Mouse (Mus musculus): ENCODE measurements around the gene Ccser2. TPM values are rescaled to one million over a fixed set of nuclear protein-coding genes. Genes with fewer than 3 reads are reported as not detected.

Ccser2 gene
- polyA plus RNA-seq, 2 experiments, result 19.2 to 44.3 TPM

DNA sequence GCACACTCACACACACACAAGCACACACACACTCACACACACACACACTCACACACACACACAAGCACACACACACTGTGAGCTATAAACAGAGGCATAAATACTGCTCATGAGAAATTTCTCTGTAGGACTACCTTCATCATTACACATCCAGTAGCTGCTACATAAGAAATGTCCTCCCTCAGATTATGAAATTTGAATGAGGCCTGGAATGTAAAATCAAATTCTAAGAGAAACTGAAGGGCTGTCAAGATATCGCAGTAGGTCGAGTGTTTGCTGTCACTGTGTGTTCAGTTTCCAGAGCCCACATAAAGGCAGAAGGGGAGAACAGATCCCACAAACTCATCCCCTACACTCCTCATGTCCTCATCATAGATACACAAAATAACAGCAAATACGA, 6.4 kb upstream of the Ccser2 start:
- Histone ChIP-seq H3K9me3 (ENCODE audit: control insufficient read depth, low read length) (no peaks in the 10 kb centered on the region), H3K4me1 (ENCODE audit: control insufficient read depth, insufficient read depth, low read length) (no peaks in the 10 kb centered on the region), H3K9ac (ENCODE audit: low read depth, low read length, severe bottlenecking) (no peak overlapping the region), H3K27me3 (ENCODE audit: control insufficient read depth, insufficient read depth, low read length) (no peaks in the 10 kb centered on the region), H3K27ac (replicated peaks; ENCODE audit: low read depth, low read length) (no peak overlapping the region), H3K36me3 (ENCODE audit: control insufficient read depth, insufficient read depth, low read length) (no peaks in the 10 kb centered on the region), H3K4me3 (replicated peaks; ENCODE audit: low read length) (no peak overlapping the region), H3K4me2 (replicated peaks; ENCODE audit: low read depth, low read length, severe bottlenecking) (no peak overlapping the region)
- DNase-seq (ENCODE audit: low spot score) (no peak), ATAC-seq (ENCODE audit: low FRiP score, low read depth) (no peak)
- no peak for TF ChIP-seq POLR2A (IDR thresholded peaks at IDR 0.05; ENCODE audit: borderline replicate concordance, extremely low read depth, insufficient read depth, insufficient read length)
- WGBS, result 89% methylated on average over 3 of the region's 3 CpGs

DNA sequence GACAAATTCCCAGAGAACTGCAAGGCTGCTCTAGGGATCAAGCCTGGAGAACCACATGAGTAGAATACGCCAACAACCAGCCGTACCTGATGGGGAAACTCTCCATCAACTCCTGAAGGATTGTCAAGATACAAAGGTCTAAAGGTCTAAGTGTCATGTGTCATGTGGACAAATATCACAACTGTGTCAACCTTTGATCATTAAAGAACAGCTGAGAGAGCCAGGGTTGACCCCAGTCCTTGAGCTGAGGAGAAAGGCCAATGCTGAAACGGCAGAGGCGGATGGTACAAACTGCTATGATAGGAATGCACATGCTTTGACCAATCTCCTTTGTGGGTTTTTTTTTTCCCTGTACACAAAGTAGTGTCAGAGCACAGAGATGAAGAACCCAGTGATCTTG, 2.6 kb upstream of the Ccser2 start:
- Histone ChIP-seq H3K27me3 (ENCODE audit: control insufficient read depth, insufficient read depth, low read length) (no peaks in the 10 kb centered on the region), H3K4me2 (replicated peaks; ENCODE audit: low read depth, low read length, severe bottlenecking) (no peak overlapping the region), H3K9ac (ENCODE audit: low read depth, low read length, severe bottlenecking) (no peak overlapping the region), H3K36me3 (ENCODE audit: control insufficient read depth, insufficient read depth, low read length) (no peaks in the 10 kb centered on the region), H3K9me3 (ENCODE audit: control insufficient read depth, low read length) (no peaks in the 10 kb centered on the region), H3K27ac (replicated peaks; ENCODE audit: low read depth, low read length) (no peak overlapping the region), H3K4me3 (replicated peaks; ENCODE audit: low read length) (no peak overlapping the region), H3K4me1 (ENCODE audit: control insufficient read depth, insufficient read depth, low read length) (peaks cover 4% of the 10 kb centered on the region; the same call in 1 of the 2 replicates)
- DNase-seq (ENCODE audit: low spot score) (no peak), ATAC-seq (ENCODE audit: low FRiP score, low read depth) (no peak)
- TF ChIP-seq POLR2A (IDR thresholded peaks at IDR 0.05; ENCODE audit: borderline replicate concordance, extremely low read depth, insufficient read depth, insufficient read length), result no peak
- WGBS, result 87% methylated on average over 4 of the region's 4 CpGs

DNA sequence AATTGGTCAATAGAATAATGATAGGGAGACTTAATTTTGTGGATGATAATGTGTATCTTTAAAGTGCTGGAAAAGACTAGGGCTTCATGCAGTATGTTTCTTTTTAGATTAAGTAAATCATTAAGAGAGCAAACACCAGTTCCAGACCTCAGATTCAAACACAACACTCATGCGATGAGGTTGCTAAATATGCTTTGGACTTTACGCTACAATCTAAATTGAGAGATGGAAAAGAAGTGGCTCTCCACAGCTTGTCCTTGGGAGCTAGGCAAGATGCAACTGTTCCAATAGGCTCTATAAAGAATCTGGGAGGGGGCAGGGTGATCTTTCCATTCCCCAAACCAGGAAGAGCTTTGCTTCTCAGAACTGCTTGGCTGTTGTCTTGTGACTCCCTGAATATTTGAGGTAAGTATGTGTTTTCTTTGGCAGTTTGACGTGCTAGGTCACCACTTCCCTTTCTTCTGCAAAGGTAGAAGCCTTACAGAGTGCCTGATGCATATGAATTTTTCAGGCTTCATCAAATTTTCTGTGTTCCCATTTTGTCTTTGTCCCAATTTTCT, 1.4 kb upstream of the Ccser2 start:
- H3K9ac ChIP-seq (ENCODE audit: low read depth, low read length, severe bottlenecking), result no peak overlapping the region
- ATAC-seq (ENCODE audit: low FRiP score, low read depth), result no peak
- H3K4me1 ChIP-seq (ENCODE audit: control insufficient read depth, insufficient read depth, low read length), result peaks cover 4% of the 10 kb centered on the region; the same call in 1 of the 2 replicates
- no peak overlapping the region for H3K4me2 ChIP-seq (replicated peaks; ENCODE audit: low read depth, low read length, severe bottlenecking)
- H3K27me3 ChIP-seq (ENCODE audit: control insufficient read depth, insufficient read depth, low read length), result no peaks in the 10 kb centered on the region
- no peaks in the 10 kb centered on the region for H3K9me3 ChIP-seq (ENCODE audit: control insufficient read depth, low read length)
- no peaks in the 10 kb centered on the region for H3K36me3 ChIP-seq (ENCODE audit: control insufficient read depth, insufficient read depth, low read length)
- TF ChIP-seq POLR2A (IDR thresholded peaks at IDR 0.05; ENCODE audit: borderline replicate concordance, extremely low read depth, insufficient read depth, insufficient read length), result no peak
- no peak overlapping the region for H3K27ac ChIP-seq (replicated peaks; ENCODE audit: low read depth, low read length)
- WGBS, result 89% methylated on average over 3 of the region's 3 CpGs
- DNase-seq (ENCODE audit: low spot score), result no peak
- no peak overlapping the region for H3K4me3 ChIP-seq (replicated peaks; ENCODE audit: low read length)

DNA sequence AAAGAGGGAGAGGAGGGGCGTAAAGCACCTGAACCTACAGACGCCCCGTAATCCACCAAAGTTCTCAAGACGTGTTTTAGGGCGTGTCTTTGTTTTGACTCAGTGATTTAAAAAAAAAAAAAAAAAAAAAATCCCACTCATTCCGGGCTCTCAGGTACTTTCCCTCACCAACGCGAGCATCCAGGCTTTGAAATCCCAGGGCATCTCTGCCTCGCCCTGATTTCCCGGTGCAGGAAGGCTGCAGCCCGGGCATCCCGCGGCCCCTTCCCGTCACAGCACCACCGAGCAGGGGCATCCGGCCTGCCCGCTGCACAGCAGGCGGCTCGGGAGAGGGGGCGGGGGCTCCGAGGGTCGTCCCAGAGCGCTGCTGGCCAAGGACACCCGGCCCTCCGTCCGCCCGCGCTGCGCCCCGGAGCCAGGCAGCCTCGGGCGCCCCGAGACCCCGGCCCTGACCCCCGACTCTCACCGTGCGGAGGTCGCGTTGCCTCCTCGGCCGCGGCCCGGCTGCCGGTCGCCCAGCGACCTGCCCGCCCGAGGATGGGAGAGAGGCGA, 425 bp downstream of the Ccser2 start:
- Histone ChIP-seq H3K4me1 (ENCODE audit: control insufficient read depth, insufficient read depth, low read length) (peaks cover 4% of the 10 kb centered on the region; the same call in 1 of the 2 replicates), H3K4me3 (replicated peaks; ENCODE audit: low read length) (peak overlapping the region; percentile 92), H3K9me3 (ENCODE audit: control insufficient read depth, low read length) (no peaks in the 10 kb centered on the region), H3K4me2 (replicated peaks; ENCODE audit: low read depth, low read length, severe bottlenecking) (peak overlapping the region; percentile 42), H3K27me3 (ENCODE audit: control insufficient read depth, insufficient read depth, low read length) (no peaks in the 10 kb centered on the region), H3K27ac (replicated peaks; ENCODE audit: low read depth, low read length) (peak overlapping the region; percentile 73), H3K9ac (ENCODE audit: low read depth, low read length, severe bottlenecking) (peak overlapping the region; percentile 84), H3K36me3 (ENCODE audit: control insufficient read depth, insufficient read depth, low read length) (no peaks in the 10 kb centered on the region)
- no peak for DNase-seq (ENCODE audit: low spot score)
- peak; percentile 67 for ATAC-seq (ENCODE audit: low FRiP score, low read depth)
- 3% methylated on average over 34 of the region's 49 CpGs for WGBS
- no peak for TF ChIP-seq POLR2A (IDR thresholded peaks at IDR 0.05; ENCODE audit: borderline replicate concordance, extremely low read depth, insufficient read depth, insufficient read length)

DNA sequence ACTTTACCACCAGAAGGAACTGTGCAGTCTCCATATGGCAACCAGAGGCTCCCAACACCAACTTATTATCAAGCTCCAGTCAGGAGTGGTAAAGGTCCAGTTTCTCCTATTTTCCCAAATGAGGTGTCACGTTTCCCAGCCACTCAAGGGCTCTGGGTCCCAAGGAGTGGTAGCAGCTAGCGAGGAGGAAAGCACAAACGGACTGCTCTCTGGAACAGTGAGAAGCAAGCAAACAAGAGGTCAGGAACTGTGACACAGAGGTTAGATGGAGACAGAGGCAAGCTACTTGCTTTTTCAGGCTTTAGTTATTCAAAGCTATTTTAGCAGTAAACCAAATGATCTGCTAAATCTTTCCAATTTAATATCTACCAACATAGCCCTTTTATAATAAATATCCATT, 3.2 kb downstream of the Ccser2 start:
- TF ChIP-seq POLR2A (IDR thresholded peaks at IDR 0.05; ENCODE audit: borderline replicate concordance, extremely low read depth, insufficient read depth, insufficient read length), result no peak
- H3K36me3 ChIP-seq (ENCODE audit: control insufficient read depth, insufficient read depth, low read length), result no peaks in the 10 kb centered on the region
- no peak overlapping the region for H3K4me3 ChIP-seq (replicated peaks; ENCODE audit: low read length)
- peaks cover 4% of the 10 kb centered on the region; the same call in 1 of the 2 replicates for H3K4me1 ChIP-seq (ENCODE audit: control insufficient read depth, insufficient read depth, low read length)
- 16% methylated on average over 3 of the region's 3 CpGs for WGBS
- ATAC-seq (ENCODE audit: low FRiP score, low read depth) (no peak), DNase-seq (ENCODE audit: low spot score) (no peak)
- H3K27ac ChIP-seq (replicated peaks; ENCODE audit: low read depth, low read length), result no peak overlapping the region
- H3K9me3 ChIP-seq (ENCODE audit: control insufficient read depth, low read length), result no peaks in the 10 kb centered on the region
- no peak overlapping the region for H3K4me2 ChIP-seq (replicated peaks; ENCODE audit: low read depth, low read length, severe bottlenecking)
- H3K9ac ChIP-seq (ENCODE audit: low read depth, low read length, severe bottlenecking), result no peak overlapping the region
- no peaks in the 10 kb centered on the region for H3K27me3 ChIP-seq (ENCODE audit: control insufficient read depth, insufficient read depth, low read length)

Data from limb, embryonic 14.5 days (tissue).